Mouse (Mus musculus): Measurements from ENCODE around the gene Ddx6. TPM values are rescaled to one million over a fixed set of nuclear protein-coding genes. Genes with fewer than 3 reads are reported as not detected.
A peak's percentile ranks its signal among the peaks of the same experiment; 100 is the strongest.
"Not testable (repeated sequence)": the region's sequence is repeated elsewhere in the genome, so short reads cannot be mapped to it uniquely, and the experiment has no call there.

The Ddx6 gene
- 100 to 1,000 TPM; 113 to 140 TPM for total RNA-seq (2021)
- long read RNA-seq, experiment 1, full-length matches to known transcripts, result 1 of 11 reads
- long read RNA-seq, experiment 1, partial matches to known transcripts, result 0 of 11 reads
- long read RNA-seq, experiment 1, other reads (novel, unspliced or antisense), result 10 of 11 reads
- long read RNA-seq, experiment 2, full-length matches to known transcripts, result 22 of 74 reads
- long read RNA-seq, experiment 2, partial matches to known transcripts, result 6 of 74 reads
- long read RNA-seq, experiment 2, other reads (novel, unspliced or antisense), result 46 of 74 reads

GRCm38 (mm10) chr9:44604779-44605615 is at the start of gene Ddx6:
Gene Ddx6 (plus strand): TSS chr9:44604892.
- DNase-seq (ENCODE audit: low spot score in 2 of 2), result peak; percentile 75 to 79

- DNase-seq (ENCODE audit: low spot score in 2 of 2), result no peak
Measured at GRCm38 (mm10) chr9:44561597-44561996, 43.1 kb upstream of the Ddx6 start, which contains the start of gene Cxcr5. Gene Cxcr5 (minus strand): TSS chr9:44561877.

GRCm38 (mm10) chr9:44562936-44563335 is 41.8 kb upstream of the Ddx6 start:
- no peak for DNase-seq (ENCODE audit: low spot score in 2 of 2)

- no peak for DNase-seq (ENCODE audit: low spot score in 2 of 2)
Measured at GRCm38 (mm10) chr9:44565367-44565766, 39.3 kb upstream of the Ddx6 start.

- no peak for DNase-seq (ENCODE audit: low spot score in 2 of 2)
Measured at GRCm38 (mm10) chr9:44567338-44568082, 37.2 kb upstream of the Ddx6 start.

- no peak for DNase-seq (ENCODE audit: low spot score in 2 of 2)
Measured at GRCm38 (mm10) chr9:44568083-44568455, 36.6 kb upstream of the Ddx6 start.

GRCm38 (mm10) chr9:44570939-44571382 is 33.7 kb upstream of the Ddx6 start:
- DNase-seq (ENCODE audit: low spot score in 2 of 2), result no peak

- DNase-seq (ENCODE audit: low spot score in 2 of 2), result no peak
Measured at GRCm38 (mm10) chr9:44573306-44573705, 31.4 kb upstream of the Ddx6 start.

GRCm38 (mm10) chr9:44575095-44575494 is 29.6 kb upstream of the Ddx6 start:
- DNase-seq (ENCODE audit: low spot score in 2 of 2), result no peak

GRCm38 (mm10) chr9:44576046-44576445 is 28.6 kb upstream of the Ddx6 start:
- not testable (repeated sequence) for DNase-seq (ENCODE audit: low spot score in 2 of 2)

- DNase-seq (ENCODE audit: low spot score in 2 of 2), result no peak
Measured at GRCm38 (mm10) chr9:44579392-44579791, 25.3 kb upstream of the Ddx6 start.

GRCm38 (mm10) chr9:44580085-44580484 is 24.6 kb upstream of the Ddx6 start:
- no peak for DNase-seq (ENCODE audit: low spot score in 2 of 2)

GRCm38 (mm10) chr9:44581423-44581822 is 23.3 kb upstream of the Ddx6 start:
- no peak for DNase-seq (ENCODE audit: low spot score in 2 of 2)

GRCm38 (mm10) chr9:44582390-44582789 is 22.3 kb upstream of the Ddx6 start:
- no peak for DNase-seq (ENCODE audit: low spot score in 2 of 2)

GRCm38 (mm10) chr9:44586640-44587261 is 17.9 kb upstream of the Ddx6 start:
- DNase-seq (ENCODE audit: low spot score in 2 of 2), result no peak

GRCm38 (mm10) chr9:44587262-44588160 is 17.2 kb upstream of the Ddx6 start:
- no peak for DNase-seq (ENCODE audit: low spot score in 2 of 2)

- DNase-seq (ENCODE audit: low spot score in 2 of 2), result no peak
Measured at GRCm38 (mm10) chr9:44588605-44589004, 16.1 kb upstream of the Ddx6 start.

GRCm38 (mm10) chr9:44589095-44589494 is 15.6 kb upstream of the Ddx6 start:
- no peak for DNase-seq (ENCODE audit: low spot score in 2 of 2)

- no peak for DNase-seq (ENCODE audit: low spot score in 2 of 2)
Measured at GRCm38 (mm10) chr9:44590969-44591368, 13.7 kb upstream of the Ddx6 start.

- no peak for DNase-seq (ENCODE audit: low spot score in 2 of 2)
Measured at GRCm38 (mm10) chr9:44591595-44592188, 13.0 kb upstream of the Ddx6 start.
